Mouse (Mus musculus) midbrain, embryonic 14.5 days (tissue): ENCODE data around the gene Tfe3. TPM values are rescaled to one million over a fixed set of nuclear protein-coding genes. Genes with fewer than 3 reads are reported as not detected.
"Not testable (repeated sequence)": the region's sequence is repeated elsewhere in the genome, so short reads cannot be mapped to it uniquely, and the experiment has no call there.

Experiments
- ATAC-seq: fragments of 200-750 bp; cut with Nextera tagmentation; 2 replicates; pipeline ENCODE4 v1.8.0; 2017; ENCODE audit warnings: moderate number of reproducible peaks, moderate library complexity; ENCODE audit not compliant: low FRiP score, low TSS enrichment
- DNase-seq: peaks from one replicate; pipeline ENCODE4 v3.0.0-alpha.2; 2015
- H3K27ac ChIP-seq: fragments of 300-500 bp; sonication (generic); replicated peaks from 2 replicates; pipeline ENCODE4 v1.5.1; 2014; ENCODE audit warnings: mild to moderate bottlenecking, low read depth, low read length, moderate library complexity
- H3K27me3 ChIP-seq: fragments of 300-500 bp; sonication (generic); 2 replicates; pipeline ENCODE4 v1.6.1; 2014; ENCODE audit warnings: low read length, control low read depth, mixed read lengths; ENCODE audit not compliant: control insufficient read depth, insufficient read depth
- H3K36me3 ChIP-seq: fragments of 300-500 bp; sonication (generic); 2 replicates; pipeline ENCODE4 v1.6.1; 2014; ENCODE audit warnings: low read length, control low read depth; ENCODE audit not compliant: control insufficient read depth, insufficient read depth
- H3K4me1 ChIP-seq: fragments of 300-500 bp; sonication (generic); 2 replicates; pipeline ENCODE4 v1.6.1; 2014; ENCODE audit warnings: mild to moderate bottlenecking, antibody characterized with exemption, low read length, control low read depth; ENCODE audit not compliant: control insufficient read depth, insufficient read depth
- H3K4me2 ChIP-seq: fragments of 300-500 bp; sonication (generic); 2 replicates; pipeline ENCODE4 v1.6.1; 2014; ENCODE audit warnings: mild to moderate bottlenecking, low read length, moderate library complexity
- H3K4me3 ChIP-seq: fragments of 300-500 bp; sonication (generic); replicated peaks from 2 replicates; pipeline ENCODE4 v1.5.1; 2014; ENCODE audit warnings: low read depth, low read length
- H3K9ac ChIP-seq: fragments of 300-500 bp; sonication (generic); replicated peaks from 2 replicates; pipeline ENCODE4 v1.6.1; 2014; ENCODE audit warnings: mild to moderate bottlenecking, low read length, moderate library complexity
- H3K9me3 ChIP-seq: fragments of 300-500 bp; sonication (generic); 2 replicates; pipeline ENCODE4 v1.6.1; 2016; ENCODE audit warnings: low read length, control low read depth, mixed read lengths; ENCODE audit not compliant: control insufficient read depth
- WGBS: fragments of 180-500 bp; shearing (Covaris S2); extraction: QIAGEN DNeasy Blood & Tissue Kit; methylation state at CpG from one replicate; pipeline ENCODE4 v1.1.7; 2014; 5-methylcytosine and 5-hydroxymethylcytosine counted together
- polyA plus RNA-seq: library from polyadenylated mRNA; unstranded; fragments of >200 nt; fragmentation: Nextera tagmentation; extraction: Ambion mirVana; gene quantifications from 2 replicates; pipeline ENCODE4 v1.2.1, GENCODE M21; 2014

Tfe3 gene
- polyA plus RNA-seq, 1 experiment from 2014 or later = 21.7 TPM

GRCm38 (mm10) chrX:7782603-7783092 lies 20.3 kb downstream of the Tfe3 start:
- no peak for DNase-seq
- H3K27me3 ChIP-seq = no peaks in the 10 kb centered on the region
- ATAC-seq = no peak
- no peaks in the 10 kb centered on the region for H3K9me3 ChIP-seq
- H3K9ac ChIP-seq = no peak overlapping the region
- 80% methylated on average over 4 of the region's 4 CpGs for WGBS
- H3K27ac ChIP-seq = no peak overlapping the region
- H3K4me3 ChIP-seq = no peak overlapping the region
- no peak overlapping the region for H3K4me2 ChIP-seq
- no peaks in the 10 kb centered on the region for H3K4me1 ChIP-seq
- H3K36me3 ChIP-seq = no peaks in the 10 kb centered on the region

GRCm38 (mm10) chrX:7789542-7790136 lies 27.3 kb downstream of the Tfe3 start, which contains the start of gene Gripap1:
Gripap1 (plus strand) TSS chrX:7789765.
- Histone ChIP-seq H3K27ac (peak within 1 kb of the TSS; percentile 63), H3K9ac (peak within 1 kb of the TSS; percentile 56), H3K27me3 (no peaks in the 10 kb centered on the region), H3K9me3 (no peaks in the 10 kb centered on the region), H3K4me3 (peak within 1 kb of the TSS; percentile 48), H3K4me1 (peaks cover 7% of the 10 kb centered on the region; the same call in 1 of the 2 replicates), H3K36me3 (0 out of 2 replicates have a peak, but pooled peaks cover 5% of the 10 kb centered on the region), H3K4me2 (peak within 1 kb of the TSS; percentile 60)
- ATAC-seq (peak; percentile 91), DNase-seq (peak; percentile 90)
- 17% methylated on average over 24 of the region's 24 CpGs for WGBS

GRCm38 (mm10) chrX:7790309-7790708 lies 27.9 kb downstream of the Tfe3 start:
- 29% methylated on average over 5 of the region's 5 CpGs for WGBS
- no peaks in the 10 kb centered on the region for H3K27me3 ChIP-seq
- H3K4me1 ChIP-seq = peaks cover 7% of the 10 kb centered on the region; the same call in 1 of the 2 replicates
- 0 out of 2 replicates have a peak, but pooled peaks cover 8% of the 10 kb centered on the region for H3K36me3 ChIP-seq
- no peaks in the 10 kb centered on the region for H3K9me3 ChIP-seq
- H3K4me2 ChIP-seq = peak overlapping the region; percentile 60
- H3K4me3 ChIP-seq = peak overlapping the region; percentile 48
- DNase-seq (peak; percentile 20), ATAC-seq (0 out of 2 replicates have a peak, but pooled peaks have one; percentile 29)
- no peak overlapping the region for H3K27ac ChIP-seq
- peak overlapping the region; percentile 56 for H3K9ac ChIP-seq

GRCm38 (mm10) chrX:7793361-7793760 lies 31.0 kb downstream of the Tfe3 start:
- ATAC-seq (no peak), DNase-seq (peak; percentile 62)
- peaks cover 7% of the 10 kb centered on the region; the same call in 1 of the 2 replicates for H3K4me1 ChIP-seq
- H3K27ac ChIP-seq = no peak overlapping the region
- 45% methylated on average over 3 of the region's 3 CpGs for WGBS
- no peaks in the 10 kb centered on the region for H3K9me3 ChIP-seq
- H3K4me3 ChIP-seq = no peak overlapping the region
- no peaks in the 10 kb centered on the region for H3K27me3 ChIP-seq
- no peak overlapping the region for H3K9ac ChIP-seq
- 0 out of 2 replicates have a peak, but pooled peaks cover 8% of the 10 kb centered on the region for H3K36me3 ChIP-seq
- no peak overlapping the region for H3K4me2 ChIP-seq

- H3K27ac ChIP-seq = no peak overlapping the region
- peaks cover 16% of the 10 kb centered on the region; the same call in 1 of the 2 replicates for H3K36me3 ChIP-seq
- ATAC-seq (no peak), DNase-seq (no peak)
- H3K9ac ChIP-seq = no peak overlapping the region
- no peak overlapping the region for H3K4me3 ChIP-seq
- peaks cover 7% of the 10 kb centered on the region; the same call in 1 of the 2 replicates for H3K4me1 ChIP-seq
- no peaks in the 10 kb centered on the region for H3K27me3 ChIP-seq
- H3K4me2 ChIP-seq = no peak overlapping the region
- no peaks in the 10 kb centered on the region for H3K9me3 ChIP-seq
- WGBS = 40% methylated on average over 7 of the region's 7 CpGs
These were observed 32.7 kb downstream of the Tfe3 start for GRCm38 (mm10) chrX:7795016-7795415.

- no peaks in the 10 kb centered on the region for H3K9me3 ChIP-seq
- H3K27me3 ChIP-seq = no peaks in the 10 kb centered on the region
- no peak overlapping the region for H3K4me3 ChIP-seq
- no peak overlapping the region for H3K4me2 ChIP-seq
- H3K9ac ChIP-seq = no peak overlapping the region
- H3K36me3 ChIP-seq = peaks cover 36% of the 10 kb centered on the region
- 83% methylated on average over 3 of the region's 3 CpGs for WGBS
- H3K27ac ChIP-seq = no peak overlapping the region
- ATAC-seq (no peak), DNase-seq (no peak)
- H3K4me1 ChIP-seq = no peaks in the 10 kb centered on the region
These were observed 35.0 kb downstream of the Tfe3 start for GRCm38 (mm10) chrX:7797327-7797726.

- H3K36me3 ChIP-seq = peaks cover 52% of the 10 kb centered on the region
- not testable (repeated sequence) for H3K4me1 ChIP-seq, H3K9me3 ChIP-seq, H3K4me3 ChIP-seq, H3K4me2 ChIP-seq, DNase-seq, H3K27ac ChIP-seq, H3K27me3 ChIP-seq, ATAC-seq, H3K9ac ChIP-seq
- 92% methylated on average over 2 of the region's 2 CpGs for WGBS
These were observed 39.8 kb downstream of the Tfe3 start for GRCm38 (mm10) chrX:7802157-7802556.

GRCm38 (mm10) chrX:7815016-7815415 lies 52.7 kb downstream of the Tfe3 start:
- H3K36me3 ChIP-seq = peaks cover 66% of the 10 kb centered on the region
- not testable (repeated sequence) for H3K4me1 ChIP-seq, H3K9ac ChIP-seq, H3K27ac ChIP-seq, H3K4me2 ChIP-seq, H3K9me3 ChIP-seq, H3K27me3 ChIP-seq, ATAC-seq, H3K4me3 ChIP-seq
- DNase-seq = peak; percentile 31
- 53% methylated on average over 8 of the region's 8 CpGs for WGBS
